Mouse (Mus musculus) layer of hippocampus, postnatal 10 days (tissue): Measurements from ENCODE around the gene Vav2. TPM values are rescaled to one million over a fixed set of nuclear protein-coding genes. Genes with fewer than 3 reads are reported as not detected.

Experiments used
- DNase-seq, 2 experiments: peaks; one replicate each; pipeline ENCODE4 v3.0.0; 2021; ENCODE audit warnings: low spot score in 2 of 2
- total RNA-seq, 2 experiments: library from RNA; stranded (reverse); gene quantifications; 2 replicates each; pipeline ENCODE4 v1.2.3; 2021

Gene Vav2
- total RNA-seq, 2 experiments from 2014 or later = 30.3 to 33.4 TPM

GRCm38 (mm10) chr2:27411688-27412174 lies 15.1 kb downstream of the Vav2 start:
- DNase-seq = no peak

- DNase-seq = no peak
Observed at GRCm38 (mm10) chr2:27410518-27411140, 16.2 kb downstream of the Vav2 start.

- DNase-seq = no peak
Observed at GRCm38 (mm10) chr2:27408194-27408593, 18.6 kb downstream of the Vav2 start.

- no peak for DNase-seq
Observed at GRCm38 (mm10) chr2:27406928-27407327, 19.9 kb downstream of the Vav2 start.

- DNase-seq = no peak
Observed at GRCm38 (mm10) chr2:27405094-27405884, 21.5 kb downstream of the Vav2 start.

GRCm38 (mm10) chr2:27404375-27405093 lies 22.3 kb downstream of the Vav2 start:
- no peak for DNase-seq

- no peak for DNase-seq
Observed at GRCm38 (mm10) chr2:27401544-27401943, 25.3 kb downstream of the Vav2 start.

- DNase-seq = no peak
Observed at GRCm38 (mm10) chr2:27400083-27400482, 26.8 kb downstream of the Vav2 start.

- DNase-seq = peak; percentile 42 to 49
Observed at GRCm38 (mm10) chr2:27396656-27397440, 30.0 kb downstream of the Vav2 start.

GRCm38 (mm10) chr2:27394158-27394832 lies 32.5 kb downstream of the Vav2 start:
- DNase-seq = no peak

GRCm38 (mm10) chr2:27392278-27392677 lies 34.6 kb downstream of the Vav2 start:
- DNase-seq = no peak

GRCm38 (mm10) chr2:27390775-27391174 lies 36.1 kb downstream of the Vav2 start:
- no peak for DNase-seq

- no peak for DNase-seq
Observed at GRCm38 (mm10) chr2:27390325-27390724, 36.5 kb downstream of the Vav2 start.

GRCm38 (mm10) chr2:27389272-27390162 lies 37.3 kb downstream of the Vav2 start:
- no peak for DNase-seq

- DNase-seq = no peak
Observed at GRCm38 (mm10) chr2:27387209-27387608, 39.6 kb downstream of the Vav2 start.

GRCm38 (mm10) chr2:27381698-27382097 lies 45.1 kb downstream of the Vav2 start:
- DNase-seq = no peak

GRCm38 (mm10) chr2:27381254-27381653 lies 45.6 kb downstream of the Vav2 start:
- no peak for DNase-seq

GRCm38 (mm10) chr2:27377876-27378275 lies 49.0 kb downstream of the Vav2 start:
- DNase-seq = no peak

- no peak for DNase-seq
Observed at GRCm38 (mm10) chr2:27377164-27377563, 49.7 kb downstream of the Vav2 start.
